In the genomic region with DNA sequence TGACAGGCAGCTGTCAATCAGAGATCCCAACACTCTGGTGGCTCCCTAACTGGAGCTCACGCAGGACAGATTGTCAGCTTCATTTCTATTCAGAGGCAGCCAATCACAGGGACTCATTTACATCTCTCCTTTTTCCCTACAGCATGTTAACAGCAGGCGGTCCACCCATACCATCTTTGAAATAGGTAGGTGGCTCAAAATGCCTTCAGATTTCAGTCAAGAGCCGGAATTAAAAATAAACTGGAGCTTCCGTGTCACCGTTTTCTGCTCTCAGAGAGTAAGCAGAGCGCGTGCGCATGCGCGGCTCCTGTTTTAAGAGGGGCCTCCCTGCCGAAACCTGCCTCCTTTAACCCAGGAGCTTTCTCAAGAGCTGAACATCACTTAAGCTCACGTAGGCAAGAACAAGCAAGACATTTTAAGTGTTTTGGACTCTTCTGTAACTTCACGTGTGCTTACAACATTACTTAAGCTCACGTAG, we compare ENCODE assay signal across 9 mouse cellular contexts.
DNase-seq lines count a peak whose midpoint lies in the region; ATAC-seq and TF ChIP-seq lines count a peak whose summit lies in the region.
"Had no signal": no experiment of that assay in that cellular context is flagged by ENCODE, and none has a peak within 500 bp of the region (broad histone marks: within the 10 kb centered on the region; RNA-seq: fewer than 3 reads in every experiment).

No protein-coding gene starts in this region.

- WGBS in kidney, postnatal 0 days: 80% methylated on average over 14 of the region's 14 CpGs
- 26% methylated on average over 14 of the region's 14 CpGs for WGBS in forebrain, embryonic 13.5 days
- WGBS in midbrain, embryonic 13.5 days: 35% methylated on average over 14 of the region's 14 CpGs
- WGBS in liver, postnatal 0 days (ENCODE audit: insufficient replicate concordance): 80% methylated on average over 14 of the region's 14 CpGs

- H3K9ac ChIP-seq in kidney, postnatal 0 days (ENCODE audit: low read depth, low read length): no peak overlapping the region
- no peak overlapping the region for H3K9ac ChIP-seq in forebrain, embryonic 13.5 days
- H3K9ac ChIP-seq in midbrain, embryonic 13.5 days (replicated peaks): peak overlapping the region; percentile 28; the same call in 1 of the 2 replicates
- H3K9ac ChIP-seq in liver, postnatal 0 days (replicated peaks): no peak overlapping the region

- ATAC-seq in kidney, postnatal 0 days (replicated peaks; ENCODE audit: low FRiP score, low read depth): no peak
- peak; percentile 82 for ATAC-seq in forebrain, embryonic 13.5 days
- ATAC-seq in midbrain, embryonic 13.5 days: peak; percentile 79
- no peak for ATAC-seq in liver, postnatal 0 days

- no peak overlapping the region for H3K4me3 ChIP-seq in kidney, postnatal 0 days (replicated peaks; ENCODE audit: low read depth, low read length)
- H3K4me3 ChIP-seq in forebrain, embryonic 13.5 days: peak overlapping the region; percentile 26
- peak overlapping the region; percentile 28 for H3K4me3 ChIP-seq in midbrain, embryonic 13.5 days (replicated peaks)
- no peak overlapping the region for H3K4me3 ChIP-seq in liver, postnatal 0 days (ENCODE audit: low read depth, low read length)

- no peak for DNase-seq in kidney, postnatal 0 days (ENCODE audit: low spot score)
- no peak for DNase-seq in kidney, postnatal 4 days
- DNase-seq in layer of hippocampus, adult 8-10 months (ENCODE audit: low spot score in 2 of 2): peak; percentile 36 to 47
- DNase-seq in adrenal gland, postnatal 36 days: no peak
- DNase-seq in ovary, postnatal 36 days (ENCODE audit: low spot score): no peak
- DNase-seq in liver, postnatal 0 days: no peak

- no peaks in the 10 kb centered on the region for H3K9me3 ChIP-seq in kidney, postnatal 0 days (replicated peaks; ENCODE audit: low read length)
- H3K9me3 ChIP-seq in forebrain, embryonic 13.5 days (replicated peaks): no peaks in the 10 kb centered on the region
- no peaks in the 10 kb centered on the region for H3K9me3 ChIP-seq in midbrain, embryonic 13.5 days
- H3K9me3 ChIP-seq in liver, postnatal 0 days (ENCODE audit: low read length): no peaks in the 10 kb centered on the region

- peak overlapping the region; percentile 47 for H3K27ac ChIP-seq in kidney, postnatal 0 days
- peak overlapping the region; percentile 31; the same call in 1 of the 2 replicates for H3K27ac ChIP-seq in forebrain, embryonic 13.5 days
- 0 out of 2 replicates have a peak overlapping the region, but pooled peaks have one; percentile 27 for H3K27ac ChIP-seq in midbrain, embryonic 13.5 days
- no peak overlapping the region for H3K27ac ChIP-seq in liver, postnatal 0 days (ENCODE audit: low read depth)

- H3K4me2 ChIP-seq in kidney, postnatal 0 days (ENCODE audit: low read length): no peak overlapping the region
- H3K4me2 ChIP-seq in forebrain, embryonic 13.5 days: peak overlapping the region; percentile 55
- peak overlapping the region; percentile 47 for H3K4me2 ChIP-seq in midbrain, embryonic 13.5 days (replicated peaks)
- no peak overlapping the region for H3K4me2 ChIP-seq in liver, postnatal 0 days (ENCODE audit: low read depth, low read length)

- no peaks in the 10 kb centered on the region for H3K36me3 ChIP-seq in kidney, postnatal 0 days (ENCODE audit: insufficient read depth, low read length)
- no peaks in the 10 kb centered on the region for H3K36me3 ChIP-seq in forebrain, embryonic 13.5 days (ENCODE audit: poor library complexity, severe bottlenecking)
- H3K36me3 ChIP-seq in midbrain, embryonic 13.5 days: no peaks in the 10 kb centered on the region
- no peaks in the 10 kb centered on the region for H3K36me3 ChIP-seq in liver, postnatal 0 days (replicated peaks; ENCODE audit: insufficient read depth, low read length)

- peaks cover 12% of the 10 kb centered on the region; the same call in 1 of the 2 replicates for H3K4me1 ChIP-seq in kidney, postnatal 0 days (replicated peaks; ENCODE audit: insufficient read depth, low read length)
- peaks cover 27% of the 10 kb centered on the region for H3K4me1 ChIP-seq in forebrain, embryonic 13.5 days
- peaks cover 29% of the 10 kb centered on the region for H3K4me1 ChIP-seq in midbrain, embryonic 13.5 days (replicated peaks)
- H3K4me1 ChIP-seq in liver, postnatal 0 days (ENCODE audit: insufficient read depth): peaks cover 7% of the 10 kb centered on the region; the same call in 1 of the 2 replicates

- TF ChIP-seq EP300 in liver, postnatal 0 days (IDR thresholded peaks at IDR 0.05; ENCODE audit: low read depth): no peak

- no peak for TF ChIP-seq CTCF in kidney, postnatal 0 days (IDR thresholded peaks at IDR 0.05; ENCODE audit: low read depth)
- no peak for TF ChIP-seq CTCF in liver, postnatal 0 days (IDR thresholded peaks at IDR 0.05; ENCODE audit: low read depth)

- no peaks in the 10 kb centered on the region for H3K27me3 ChIP-seq in kidney, postnatal 0 days (ENCODE audit: insufficient read depth, low read length)
- no peaks in the 10 kb centered on the region for H3K27me3 ChIP-seq in forebrain, embryonic 13.5 days
- no peaks in the 10 kb centered on the region for H3K27me3 ChIP-seq in midbrain, embryonic 13.5 days
- no peaks in the 10 kb centered on the region for H3K27me3 ChIP-seq in liver, postnatal 0 days (ENCODE audit: insufficient read depth, low read length)
- H3K27me3 ChIP-seq: Patski had no signal

Comparison
In these comparisons a context has a peak if more than half of its experiments do, and no peak if none do; other contexts are left out.
1. ATAC-seq: peak in forebrain, embryonic 13.5 days (single experiment) and midbrain, embryonic 13.5 days (single experiment); none in kidney, postnatal 0 days (single experiment) and liver, postnatal 0 days (single experiment).
2. DNase-seq: peak in layer of hippocampus, adult 8-10 months (2 of 2); none in kidney, postnatal 0 days (single experiment), kidney, postnatal 4 days (0 of 2), adrenal gland, postnatal 36 days (0 of 2), ovary, postnatal 36 days (single experiment) and liver, postnatal 0 days (single experiment).
3. H3K4me2 ChIP-seq: peak in forebrain, embryonic 13.5 days (single experiment) and midbrain, embryonic 13.5 days (single experiment); none in kidney, postnatal 0 days (single experiment) and liver, postnatal 0 days (single experiment).
4. H3K4me3 ChIP-seq: peak in forebrain, embryonic 13.5 days (single experiment) and midbrain, embryonic 13.5 days (single experiment); none in kidney, postnatal 0 days (single experiment) and liver, postnatal 0 days (single experiment).